Mouse (Mus musculus) mature B cell (primary cell): ENCODE results near the gene Arg2.
"Not testable (repeated sequence)": the region's sequence is repeated elsewhere in the genome, so short reads cannot be mapped to it uniquely, and the experiment has no call there.

Experiments used
- in situ Hi-C: fragments of 300-500 bp; cut with MboI; formaldehyde crosslinking; loops from 2 replicates; pipeline ENCODE4 v1.14.3; 2019

The Arg2 gene

DNA sequence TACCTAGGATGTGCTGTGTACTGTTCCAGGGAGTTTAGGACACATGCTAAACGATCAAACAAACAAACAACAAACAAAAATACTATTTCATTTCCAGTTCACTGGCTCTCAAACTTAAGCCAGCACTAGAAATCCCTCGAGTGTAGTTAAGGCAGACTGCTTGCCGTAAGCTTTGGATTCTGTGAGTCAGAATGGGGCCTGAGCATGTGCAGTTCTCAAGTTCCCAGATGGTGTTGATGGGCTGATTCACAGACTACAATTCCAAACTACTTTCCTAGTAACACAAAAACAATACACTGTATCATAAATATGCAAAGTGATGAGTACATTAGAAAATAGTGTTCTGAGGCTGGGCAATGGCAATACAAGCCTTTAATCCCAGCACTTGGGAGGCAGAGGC is 39.8 kb downstream of the Arg2 start:
- in situ Hi-C loops = no loop called here

- in situ Hi-C loops = no loop called here
Measured at GRCm38 (mm10) chr12:79171269-79171995, 40.9 kb downstream of the Arg2 start.

DNA sequence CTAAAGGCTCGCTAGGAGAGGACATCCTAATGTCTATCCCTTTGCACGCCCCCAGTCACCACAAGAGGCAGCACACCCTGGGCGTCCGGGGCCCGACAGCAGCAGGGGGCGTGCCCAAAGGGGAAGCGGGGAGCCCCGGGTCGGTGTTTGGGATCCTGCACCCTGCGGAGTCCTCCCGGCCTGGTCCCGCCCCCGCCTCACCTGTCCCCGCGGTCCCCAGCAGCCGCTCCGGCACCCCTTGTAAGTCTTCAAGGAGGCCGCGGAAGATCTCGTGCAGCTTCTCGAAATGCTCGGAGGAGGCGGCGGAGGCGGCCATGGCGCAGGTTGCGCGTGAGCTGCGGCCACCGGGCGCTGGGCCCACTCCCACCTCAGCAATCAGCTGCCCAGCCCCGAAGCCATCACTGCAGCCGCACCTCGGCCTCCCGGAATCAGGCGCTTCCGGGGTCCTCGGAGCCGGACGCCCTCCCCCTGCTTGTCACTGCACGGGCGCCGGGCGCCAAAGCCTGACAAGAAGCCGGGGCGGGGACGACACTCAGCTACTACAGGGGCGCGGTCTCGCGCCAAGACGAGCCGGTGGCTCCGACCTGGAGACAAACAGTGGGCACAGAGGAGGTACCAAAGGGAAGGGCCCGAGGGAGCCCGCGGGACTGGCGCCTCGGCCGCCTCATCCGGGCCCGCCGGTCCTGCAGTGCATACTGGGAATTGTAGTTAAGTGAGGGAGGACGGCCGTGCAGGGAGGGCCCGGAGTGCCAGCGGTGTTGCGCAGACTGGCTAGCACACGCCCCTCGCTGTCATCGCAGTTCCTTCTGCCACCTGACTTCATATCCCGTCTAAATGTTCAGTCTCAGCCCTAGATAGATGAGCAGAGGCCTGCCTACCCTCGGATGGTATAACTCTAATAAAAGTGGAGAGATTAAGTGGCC is 41.7 kb downstream of the Arg2 start, which contains the start of gene Vti1b:
Gene Vti1b (minus strand): TSS at position 649 of the 923 bp plus-strand sequence.
- in situ Hi-C loops = no loop called here

GRCm38 (mm10) chr12:79173721-79174120 is 43.1 kb downstream of the Arg2 start:
- in situ Hi-C loops = no loop called here

- in situ Hi-C loops = no loop called here
Measured at GRCm38 (mm10) chr12:79175998-79176397, 45.4 kb downstream of the Arg2 start.

GRCm38 (mm10) chr12:79185160-79185559 is 54.6 kb downstream of the Arg2 start:
- in situ Hi-C loops = not testable (repeated sequence)

- in situ Hi-C loops = no loop called here
Measured at GRCm38 (mm10) chr12:79190931-79191673, 60.5 kb downstream of the Arg2 start.

- in situ Hi-C loops = no loop called here
Measured at GRCm38 (mm10) chr12:79191701-79192100, 61.1 kb downstream of the Arg2 start.

DNA sequence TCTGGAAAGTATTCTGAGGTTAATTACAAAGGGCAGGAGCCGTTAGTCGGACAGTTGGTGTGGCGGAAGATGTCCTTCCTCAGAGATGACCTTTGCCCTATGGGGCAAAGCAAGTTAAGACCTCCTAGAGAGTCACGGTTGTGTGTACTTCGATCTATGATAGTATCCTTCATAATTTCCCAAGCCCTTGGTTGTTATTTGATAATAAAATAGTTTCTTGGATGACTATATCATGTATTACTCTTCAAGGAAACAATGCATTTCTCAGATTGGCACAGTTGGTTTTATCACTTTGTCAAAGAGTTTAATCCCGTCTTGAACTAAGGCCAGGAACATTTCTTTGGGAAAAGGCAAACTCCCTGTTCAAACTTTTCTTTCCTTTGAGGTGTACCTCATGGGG is 61.6 kb downstream of the Arg2 start, which contains the start of gene Rdh11:
Gene Rdh11 (minus strand): TSS at position 101 of the 400 bp plus-strand sequence.
- in situ Hi-C loops = no loop called here

- in situ Hi-C loops = no loop called here
Measured at GRCm38 (mm10) chr12:79193441-79193840, 62.9 kb downstream of the Arg2 start.

DNA sequence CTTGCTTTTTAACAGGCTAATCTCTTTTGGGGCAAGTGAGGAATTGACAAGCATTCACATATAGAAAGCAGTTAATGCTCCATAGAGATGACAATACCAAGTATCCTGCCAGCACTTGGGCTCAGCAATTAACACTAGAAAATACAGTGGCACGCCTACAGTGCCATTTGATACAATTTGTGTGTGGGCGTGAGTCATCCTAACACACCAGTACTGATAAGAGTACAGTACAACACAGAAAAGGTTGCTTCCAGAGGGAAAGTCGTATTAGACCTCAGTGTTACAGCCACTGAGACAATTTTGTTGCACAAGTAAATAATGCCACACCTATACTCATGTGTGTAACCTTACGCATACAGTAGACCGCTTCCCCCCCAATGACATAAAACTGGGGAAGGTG is 66.5 kb downstream of the Arg2 start:
- in situ Hi-C loops = no loop called here

DNA sequence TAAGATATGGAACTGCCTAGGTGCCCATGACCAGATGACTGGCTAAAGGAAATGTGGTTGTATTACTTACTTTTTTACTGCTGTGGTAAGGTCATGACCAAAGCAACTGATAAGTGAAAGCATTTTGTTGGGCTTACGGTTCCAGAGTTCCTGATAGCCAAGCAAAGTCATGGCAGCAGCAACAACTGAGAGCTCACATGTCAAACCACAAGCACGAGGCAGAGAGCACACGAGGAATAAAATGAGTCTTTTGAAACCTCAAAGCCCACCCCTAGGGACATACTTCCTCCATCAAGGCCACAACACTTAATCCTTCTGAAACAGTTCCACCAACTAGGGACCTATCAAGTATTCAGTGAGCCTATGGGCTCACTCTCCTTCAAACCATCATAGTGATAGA is 71.3 kb downstream of the Arg2 start:
- in situ Hi-C loops = no loop called here
